Mouse (Mus musculus): ENCODE data around the gene Tmem258.

- TF ChIP-seq REST (IDR thresholded peaks at IDR 0.05; ENCODE audit: insufficient read depth, insufficient read length) (no peak), POLR2A (IDR thresholded peaks at IDR 0.05; ENCODE audit: insufficient read length, low read depth) (no peak), POLR2AphosphoS2 (IDR thresholded peaks at IDR 0.05; ENCODE audit: insufficient read length, low read depth) (no peak), TCF12 (IDR thresholded peaks at IDR 0.05; ENCODE audit: insufficient read depth, poor library complexity, severe bottlenecking) (no peak), MYOD1 (IDR thresholded peaks at IDR 0.05; ENCODE audit: control insufficient read depth in 1 of 3, insufficient read length in 2 of 3, low read depth in 2 of 3) (no peak), E2F4 (IDR thresholded peaks at IDR 0.05; ENCODE audit: insufficient read depth) (no peak), MYOG (IDR thresholded peaks at IDR 0.05; ENCODE audit: control insufficient read depth in 1 of 3, insufficient read depth in 1 of 3, insufficient read length in 2 of 3, low read depth in 2 of 3) (no peak), MAX (IDR thresholded peaks at IDR 0.05; ENCODE audit: low read depth) (no peak), CEBPB (IDR thresholded peaks at IDR 0.05; ENCODE audit: insufficient read depth, poor library complexity, severe bottlenecking) (no peak), USF1 (IDR thresholded peaks at IDR 0.05; ENCODE audit: low read depth) (no peak)
Observed at GRCm38 (mm10) chr19:10231871-10232270, 28.1 kb downstream of the Tmem258 start.
